Mouse (Mus musculus): ENCODE results near the gene Ccdc24. TPM values are rescaled to one million over a fixed set of nuclear protein-coding genes. Genes with fewer than 3 reads are reported as not detected.

The Ccdc24 gene
- polyA plus RNA-seq, 1 experiment: 1.8 TPM

GRCm38 (mm10) chr4:117904761-117905160, 32.4 kb upstream of the Ccdc24 start:
- TF ChIP-seq CTCF (IDR thresholded peaks at IDR 0.05; ENCODE audit: borderline replicate concordance, insufficient read depth, low read depth, low read length): no peak
- no peak for TF ChIP-seq POLR2A (IDR thresholded peaks at IDR 0.05; ENCODE audit: borderline replicate concordance, insufficient read depth, low read length)
- DNase-seq: peak in 1 of 2 experiments; percentile 57
- WGBS: 13% methylated on average over 8 of the region's 8 CpGs
- no peak overlapping the region for H3K4me3 ChIP-seq (replicated peaks; ENCODE audit: insufficient read depth, low read depth, low read length)
- H3K27me3 ChIP-seq (ENCODE audit: control insufficient read depth, insufficient read depth, low read length): no peaks in the 10 kb centered on the region
- H3K27ac ChIP-seq (ENCODE audit: insufficient read depth, low read length): 0 out of 2 replicates have a peak overlapping the region, but pooled peaks have one; percentile 1
- H3K4me1 ChIP-seq (ENCODE audit: control insufficient read depth, insufficient read depth, low read length): peaks cover 36% of the 10 kb centered on the region

- WGBS: 36% methylated on average over 10 of the region's 10 CpGs
- no peak for TF ChIP-seq CTCF (IDR thresholded peaks at IDR 0.05; ENCODE audit: borderline replicate concordance, insufficient read depth, low read depth, low read length)
- no peak for TF ChIP-seq POLR2A (IDR thresholded peaks at IDR 0.05; ENCODE audit: borderline replicate concordance, insufficient read depth, low read length)
- Histone ChIP-seq H3K4me1 (ENCODE audit: control insufficient read depth, insufficient read depth, low read length) (peaks cover 33% of the 10 kb centered on the region), H3K27me3 (ENCODE audit: control insufficient read depth, insufficient read depth, low read length) (no peaks in the 10 kb centered on the region), H3K27ac (ENCODE audit: insufficient read depth, low read length) (0 out of 2 replicates have a peak overlapping the region, but pooled peaks have one; percentile 4), H3K4me3 (replicated peaks; ENCODE audit: insufficient read depth, low read depth, low read length) (no peak overlapping the region)
- no peak for DNase-seq
Measured at GRCm38 (mm10) chr4:117904094-117904493, 31.7 kb upstream of the Ccdc24 start.

- TF ChIP-seq CTCF (IDR thresholded peaks at IDR 0.05; ENCODE audit: borderline replicate concordance, insufficient read depth, low read depth, low read length): no peak
- Histone ChIP-seq H3K4me3 (replicated peaks; ENCODE audit: insufficient read depth, low read depth, low read length) (no peak overlapping the region), H3K27me3 (ENCODE audit: control insufficient read depth, insufficient read depth, low read length) (no peaks in the 10 kb centered on the region), H3K27ac (ENCODE audit: insufficient read depth, low read length) (no peak overlapping the region), H3K4me1 (ENCODE audit: control insufficient read depth, insufficient read depth, low read length) (peaks cover 34% of the 10 kb centered on the region)
- DNase-seq: no peak
- WGBS: 63% methylated on average over 3 of the region's 3 CpGs
Measured at GRCm38 (mm10) chr4:117898111-117898510, 25.8 kb upstream of the Ccdc24 start.

- DNase-seq: peak; percentile 70 to 82
- no peak for TF ChIP-seq POLR2A (IDR thresholded peaks at IDR 0.05; ENCODE audit: borderline replicate concordance, insufficient read depth, low read length)
- no peak for TF ChIP-seq CTCF (IDR thresholded peaks at IDR 0.05; ENCODE audit: borderline replicate concordance, insufficient read depth, low read depth, low read length)
- peak overlapping the region; percentile 90 for H3K27ac ChIP-seq (ENCODE audit: insufficient read depth, low read length)
- no peaks in the 10 kb centered on the region for H3K27me3 ChIP-seq (ENCODE audit: control insufficient read depth, insufficient read depth, low read length)
- H3K4me3 ChIP-seq (replicated peaks; ENCODE audit: insufficient read depth, low read depth, low read length): no peak overlapping the region
- 16% methylated on average over 6 of the region's 6 CpGs for WGBS
- H3K4me1 ChIP-seq (ENCODE audit: control insufficient read depth, insufficient read depth, low read length): peaks cover 36% of the 10 kb centered on the region
Measured at GRCm38 (mm10) chr4:117896031-117896430, 23.7 kb upstream of the Ccdc24 start.

GRCm38 (mm10) chr4:117895339-117895738, 23.0 kb upstream of the Ccdc24 start:
- no peaks in the 10 kb centered on the region for H3K27me3 ChIP-seq (ENCODE audit: control insufficient read depth, insufficient read depth, low read length)
- no peak for DNase-seq
- TF ChIP-seq CTCF (IDR thresholded peaks at IDR 0.05; ENCODE audit: borderline replicate concordance, insufficient read depth, low read depth, low read length) (no peak), POLR2A (IDR thresholded peaks at IDR 0.05; ENCODE audit: borderline replicate concordance, insufficient read depth, low read length) (no peak)
- H3K4me3 ChIP-seq (replicated peaks; ENCODE audit: insufficient read depth, low read depth, low read length): no peak overlapping the region
- H3K27ac ChIP-seq (ENCODE audit: insufficient read depth, low read length): peak overlapping the region; percentile 90
- 34% methylated on average over 7 of the region's 7 CpGs for WGBS
- peaks cover 39% of the 10 kb centered on the region for H3K4me1 ChIP-seq (ENCODE audit: control insufficient read depth, insufficient read depth, low read length)

- no peaks in the 10 kb centered on the region for H3K27me3 ChIP-seq (ENCODE audit: control insufficient read depth, insufficient read depth, low read length)
- H3K4me3 ChIP-seq (replicated peaks; ENCODE audit: insufficient read depth, low read depth, low read length): no peak overlapping the region
- 28% methylated on average over 8 of the region's 8 CpGs for WGBS
- peaks cover 39% of the 10 kb centered on the region for H3K4me1 ChIP-seq (ENCODE audit: control insufficient read depth, insufficient read depth, low read length)
- H3K27ac ChIP-seq (ENCODE audit: insufficient read depth, low read length): peak overlapping the region; percentile 90
- DNase-seq: peak in 1 of 2 experiments; percentile 58
- TF ChIP-seq CTCF (IDR thresholded peaks at IDR 0.05; ENCODE audit: borderline replicate concordance, insufficient read depth, low read depth, low read length) (no peak), POLR2A (IDR thresholded peaks at IDR 0.05; ENCODE audit: borderline replicate concordance, insufficient read depth, low read length) (no peak)
Measured at GRCm38 (mm10) chr4:117894601-117895000, 22.2 kb upstream of the Ccdc24 start.

GRCm38 (mm10) chr4:117893376-117893775, 21.0 kb upstream of the Ccdc24 start:
- TF ChIP-seq POLR2A (IDR thresholded peaks at IDR 0.05; ENCODE audit: borderline replicate concordance, insufficient read depth, low read length) (no peak), CTCF (IDR thresholded peaks at IDR 0.05; ENCODE audit: borderline replicate concordance, insufficient read depth, low read depth, low read length) (no peak)
- Histone ChIP-seq H3K4me3 (replicated peaks; ENCODE audit: insufficient read depth, low read depth, low read length) (no peak overlapping the region), H3K27me3 (ENCODE audit: control insufficient read depth, insufficient read depth, low read length) (no peaks in the 10 kb centered on the region), H3K27ac (ENCODE audit: insufficient read depth, low read length) (0 out of 2 replicates have a peak overlapping the region, but pooled peaks have one; percentile 26), H3K4me1 (ENCODE audit: control insufficient read depth, insufficient read depth, low read length) (peaks cover 39% of the 10 kb centered on the region)
- no peak for DNase-seq
- WGBS: 43% methylated on average over 9 of the region's 9 CpGs

GRCm38 (mm10) chr4:117891738-117892161, 19.4 kb upstream of the Ccdc24 start, which contains the start of gene Dph2:
Gene Dph2, minus strand, starts transcription at chr4:117892032.
- Histone ChIP-seq H3K27ac (ENCODE audit: insufficient read depth, low read length) (no peak within 1 kb of the TSS), H3K4me3 (replicated peaks; ENCODE audit: insufficient read depth, low read depth, low read length) (peak within 1 kb of the TSS; percentile 80), H3K4me1 (ENCODE audit: control insufficient read depth, insufficient read depth, low read length) (peaks cover 34% of the 10 kb centered on the region), H3K27me3 (ENCODE audit: control insufficient read depth, insufficient read depth, low read length) (no peaks in the 10 kb centered on the region)
- WGBS: under 1% methylated on average over 21 of the region's 21 CpGs
- TF ChIP-seq POLR2A (IDR thresholded peaks at IDR 0.05; ENCODE audit: borderline replicate concordance, insufficient read depth, low read length) (peak; percentile 51; the same call in 1 of the 2 replicates), CTCF (IDR thresholded peaks at IDR 0.05; ENCODE audit: borderline replicate concordance, insufficient read depth, low read depth, low read length) (no peak)
- DNase-seq: peak; percentile 84 to 94

Measured in cerebellum, adult 2 months (tissue).